25 mouse cellular contexts compared by ENCODE assay signal in the genomic region with DNA sequence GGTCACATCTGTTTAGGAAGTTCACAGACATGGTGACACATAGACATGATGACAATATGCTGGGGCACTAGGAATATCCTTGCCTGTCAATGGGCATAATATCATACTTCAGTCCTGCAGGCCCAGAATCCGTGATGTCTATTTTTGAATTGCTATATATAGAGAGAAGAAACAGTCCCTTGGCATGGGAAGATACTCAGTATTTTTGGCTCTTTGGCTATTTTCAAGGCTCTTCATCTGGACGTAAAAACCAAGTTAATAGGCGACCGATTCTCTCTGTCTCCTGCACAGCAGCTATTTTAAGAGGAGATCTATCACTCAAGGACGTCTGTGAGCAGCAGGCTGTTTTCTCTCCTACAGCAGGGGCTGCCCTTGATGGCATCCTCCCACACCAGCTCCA.
"Had no signal": no experiment of that assay in that cellular context is flagged by ENCODE, and none has a peak within 500 bp of the region (broad histone marks: within the 10 kb centered on the region; RNA-seq: fewer than 3 reads in every experiment).

No protein-coding gene starts in this region.

- H3K4me2 ChIP-seq: heart, embryonic 13.5 days; heart, embryonic 15.5 days; hindbrain, embryonic 12.5 days; hindbrain, embryonic 14.5 days; intestine, embryonic 15.5 days; limb, embryonic 13.5 days; limb, embryonic 15.5 days; liver, embryonic 12.5 days had no signal

- ATAC-seq: hindbrain, embryonic 16.5 days; inflammation-experienced regulatory T-cells, adult 6 months; intestine, embryonic 15.5 days; intestine, postnatal 0 days; liver, embryonic 12.5 days had no signal

- H3K27me3 ChIP-seq: heart, embryonic 13.5 days; heart, embryonic 15.5 days; hindbrain, embryonic 12.5 days; intestine, embryonic 15.5 days; limb, embryonic 13.5 days; limb, embryonic 15.5 days; liver, embryonic 12.5 days had no signal

- H3K36me3 ChIP-seq: heart, embryonic 10.5 days; heart, embryonic 13.5 days; heart, embryonic 15.5 days; hindbrain, embryonic 12.5 days; intestine, embryonic 15.5 days; limb, embryonic 13.5 days; limb, embryonic 15.5 days; liver, embryonic 12.5 days had no signal

- H3K4me3 ChIP-seq: gastrocnemius, adult 2 months; heart, embryonic 10.5 days; heart, embryonic 13.5 days; heart, embryonic 15.5 days; hindbrain, embryonic 12.5 days; intestine, embryonic 15.5 days; layer of hippocampus, adult 2 months; limb, embryonic 13.5 days; limb, embryonic 15.5 days; liver, embryonic 12.5 days had no signal

- DNase-seq: gastrocnemius, adult 2 months; gastrocnemius, postnatal 14 days; gastrocnemius, postnatal 36 days; heart, postnatal 14 days; heart, postnatal 36 days; kidney, adult 18-20 months; kidney, adult 8-10 months; kidney, postnatal 10 days; kidney, postnatal 25 days; kidney, postnatal 4 days; left cerebral cortex, postnatal 4 days had no signal

- H3K9me3 ChIP-seq: heart, embryonic 10.5 days; heart, embryonic 13.5 days; heart, embryonic 15.5 days; hindbrain, embryonic 12.5 days; intestine, embryonic 15.5 days; limb, embryonic 13.5 days; limb, embryonic 15.5 days; liver, embryonic 12.5 days had no signal

- H3K27ac ChIP-seq: gastrocnemius, adult 2 months; heart, embryonic 10.5 days; heart, embryonic 13.5 days; heart, embryonic 15.5 days; hindbrain, embryonic 12.5 days; hindbrain, embryonic 14.5 days; intestine, embryonic 15.5 days; layer of hippocampus, adult 2 months; limb, embryonic 13.5 days; limb, embryonic 15.5 days; liver, embryonic 12.5 days; liver, embryonic 14.5 days had no signal

- H3K4me1 ChIP-seq: heart, embryonic 10.5 days; heart, embryonic 13.5 days; heart, embryonic 15.5 days; hindbrain, embryonic 12.5 days; intestine, embryonic 15.5 days; limb, embryonic 13.5 days; limb, embryonic 15.5 days; liver, embryonic 12.5 days had no signal

- H3K9ac ChIP-seq: heart, embryonic 13.5 days; heart, embryonic 15.5 days; hindbrain, embryonic 12.5 days; hindbrain, embryonic 14.5 days; intestine, embryonic 15.5 days; limb, embryonic 13.5 days; limb, embryonic 15.5 days; liver, embryonic 12.5 days; liver, embryonic 14.5 days had no signal
